Mouse (Mus musculus): ENCODE measurements around the gene Pcnx3. TPM values are rescaled to one million over a fixed set of nuclear protein-coding genes. Genes with fewer than 3 reads are reported as not detected.

Pcnx3 gene
- polyA plus RNA-seq, 1 experiment = 88.8 TPM

DNA sequence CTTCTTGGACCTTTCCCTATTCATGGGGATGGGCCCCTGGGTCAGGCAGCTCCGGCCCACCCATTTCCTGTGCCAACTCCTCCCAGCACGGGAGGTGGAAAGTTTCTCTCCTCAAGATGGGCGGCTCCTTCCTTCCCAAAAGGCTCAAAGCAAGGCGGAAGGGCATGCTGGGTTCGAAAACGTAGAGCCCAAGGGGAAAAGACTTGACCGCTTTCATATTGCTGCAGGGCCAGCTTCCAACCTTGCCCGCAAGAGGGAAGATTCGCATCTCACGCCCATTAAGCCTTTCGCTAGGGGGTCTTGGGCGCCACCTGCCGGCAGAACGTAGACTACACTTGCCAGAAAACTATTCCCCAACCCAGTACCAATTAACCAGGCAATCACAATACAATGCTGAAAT lies 39.0 kb upstream of the Pcnx3 start:
- TF ChIP-seq CTCF (conservative IDR thresholded peaks at IDR 0.05; ENCODE audit: insufficient read depth, insufficient read length, low read depth, low read length) = peak; percentile 98
- TF ChIP-seq POLR2A (IDR thresholded peaks at IDR 0.05; ENCODE audit: low read depth, low read length) = no peak
- peak; percentile 90 for DNase-seq
- 5% methylated on average over 14 of the region's 14 CpGs for WGBS
- Histone ChIP-seq H3K27ac (ENCODE audit: insufficient read depth, low read depth, low read length) (peak overlapping the region; percentile 41), H3K27me3 (replicated peaks; ENCODE audit: control insufficient read depth, insufficient read depth, low read length) (no peaks in the 10 kb centered on the region), H3K4me3 (ENCODE audit: insufficient read depth, low read depth, low read length) (peak overlapping the region; percentile 2; the same call in 1 of the 2 replicates), H3K4me1 (ENCODE audit: control insufficient read depth, insufficient read depth, low read length) (peaks cover 21% of the 10 kb centered on the region; the same call in 1 of the 2 replicates), H3K36me3 (ENCODE audit: control insufficient read depth, insufficient read depth, low read length) (no peaks in the 10 kb centered on the region)

DNA sequence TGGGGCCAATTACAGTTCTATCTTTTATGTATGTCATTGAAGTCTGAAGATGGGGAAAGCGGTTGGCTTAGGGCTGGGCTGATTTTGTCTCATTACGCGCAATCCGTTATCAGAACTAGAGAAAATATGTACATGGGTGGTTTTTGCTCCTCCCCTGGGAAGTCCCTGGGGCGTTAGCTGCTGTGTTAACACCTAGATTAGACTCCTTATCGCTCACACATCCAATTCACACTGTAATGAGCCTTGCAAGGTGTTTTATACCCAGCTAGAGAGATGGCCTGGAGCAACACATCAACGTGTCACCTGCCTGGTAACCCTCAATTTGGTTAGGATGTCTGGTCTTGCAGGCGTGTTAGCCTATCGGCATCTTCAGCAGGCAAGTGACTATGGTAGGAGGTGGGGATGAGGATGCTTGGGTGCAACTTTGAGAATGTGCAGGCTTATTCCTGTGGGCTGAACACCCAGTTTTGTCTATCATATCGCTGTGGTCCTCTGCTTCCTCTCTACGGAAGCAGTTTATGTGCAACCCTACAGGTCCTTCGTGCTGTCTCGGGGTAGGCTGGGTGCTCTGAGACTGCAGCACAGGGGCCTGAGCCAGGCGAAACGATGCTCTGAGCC lies 38.4 kb upstream of the Pcnx3 start:
- 60% methylated on average over 15 of the region's 15 CpGs for WGBS
- peak overlapping the region; percentile 41 for H3K27ac ChIP-seq (ENCODE audit: insufficient read depth, low read depth, low read length)
- H3K4me1 ChIP-seq (ENCODE audit: control insufficient read depth, insufficient read depth, low read length) = peaks cover 21% of the 10 kb centered on the region; the same call in 1 of the 2 replicates
- H3K27me3 ChIP-seq (replicated peaks; ENCODE audit: control insufficient read depth, insufficient read depth, low read length) = no peaks in the 10 kb centered on the region
- no peaks in the 10 kb centered on the region for H3K36me3 ChIP-seq (ENCODE audit: control insufficient read depth, insufficient read depth, low read length)
- peak overlapping the region; percentile 2; the same call in 1 of the 2 replicates for H3K4me3 ChIP-seq (ENCODE audit: insufficient read depth, low read depth, low read length)
- no peak for DNase-seq
- no peak for TF ChIP-seq POLR2A (IDR thresholded peaks at IDR 0.05; ENCODE audit: low read depth, low read length)

DNA sequence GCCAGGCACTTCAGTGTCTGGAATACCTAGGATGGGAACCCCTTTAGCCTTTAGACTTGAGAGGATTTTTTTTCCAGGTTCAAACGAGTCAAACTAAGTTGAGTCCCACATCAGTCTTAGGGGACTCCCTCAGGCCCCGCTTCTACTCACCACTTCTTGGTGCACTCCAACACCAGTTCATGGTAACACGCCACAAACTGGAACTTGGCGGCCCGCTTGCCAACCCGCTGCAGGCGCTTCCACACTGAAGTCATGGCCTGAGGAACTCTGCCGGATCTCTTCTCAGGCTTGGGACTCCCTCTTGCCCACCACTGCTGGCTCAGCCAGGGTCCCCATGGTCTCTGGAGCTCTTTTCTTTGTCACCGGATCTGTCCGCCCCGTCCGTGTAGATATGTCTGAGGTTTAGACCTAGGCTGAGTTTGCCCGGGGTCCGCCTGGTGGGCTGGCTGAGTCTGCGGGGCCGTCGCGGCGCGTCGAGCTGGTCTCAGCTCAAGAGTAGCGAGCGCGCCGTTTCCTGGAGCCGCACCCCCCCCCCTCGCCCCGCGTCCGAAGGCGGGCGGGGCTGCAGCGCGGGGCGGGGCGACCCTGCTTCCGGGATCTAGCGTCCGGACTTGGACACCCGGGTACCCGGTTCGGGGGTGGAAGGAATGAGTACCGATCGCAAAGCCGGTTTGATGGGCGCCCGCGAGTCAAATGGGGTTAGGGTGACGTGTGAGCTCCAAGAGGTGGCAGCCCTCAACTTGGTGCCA lies 37.2 kb upstream of the Pcnx3 start, which contains the start of gene Ehbp1l1:
Gene Ehbp1l1, minus strand, starts transcription at position 551 of the 749 bp plus-strand sequence.
- TF ChIP-seq CTCF (conservative IDR thresholded peaks at IDR 0.05; ENCODE audit: insufficient read depth, insufficient read length, low read depth, low read length) (no peak), POLR2A (IDR thresholded peaks at IDR 0.05; ENCODE audit: low read depth, low read length) (no peak)
- no peaks in the 10 kb centered on the region for H3K27me3 ChIP-seq (replicated peaks; ENCODE audit: control insufficient read depth, insufficient read depth, low read length)
- H3K4me3 ChIP-seq (ENCODE audit: insufficient read depth, low read depth, low read length) = peak within 1 kb of the TSS; percentile 70
- peak; percentile 79 for DNase-seq
- WGBS = 9% methylated on average over 49 of the region's 49 CpGs
- peaks cover 19% of the 10 kb centered on the region; the same call in 1 of the 2 replicates for H3K4me1 ChIP-seq (ENCODE audit: control insufficient read depth, insufficient read depth, low read length)
- peak within 1 kb of the TSS; percentile 88 for H3K27ac ChIP-seq (ENCODE audit: insufficient read depth, low read depth, low read length)
- H3K36me3 ChIP-seq (ENCODE audit: control insufficient read depth, insufficient read depth, low read length) = no peaks in the 10 kb centered on the region

DNA sequence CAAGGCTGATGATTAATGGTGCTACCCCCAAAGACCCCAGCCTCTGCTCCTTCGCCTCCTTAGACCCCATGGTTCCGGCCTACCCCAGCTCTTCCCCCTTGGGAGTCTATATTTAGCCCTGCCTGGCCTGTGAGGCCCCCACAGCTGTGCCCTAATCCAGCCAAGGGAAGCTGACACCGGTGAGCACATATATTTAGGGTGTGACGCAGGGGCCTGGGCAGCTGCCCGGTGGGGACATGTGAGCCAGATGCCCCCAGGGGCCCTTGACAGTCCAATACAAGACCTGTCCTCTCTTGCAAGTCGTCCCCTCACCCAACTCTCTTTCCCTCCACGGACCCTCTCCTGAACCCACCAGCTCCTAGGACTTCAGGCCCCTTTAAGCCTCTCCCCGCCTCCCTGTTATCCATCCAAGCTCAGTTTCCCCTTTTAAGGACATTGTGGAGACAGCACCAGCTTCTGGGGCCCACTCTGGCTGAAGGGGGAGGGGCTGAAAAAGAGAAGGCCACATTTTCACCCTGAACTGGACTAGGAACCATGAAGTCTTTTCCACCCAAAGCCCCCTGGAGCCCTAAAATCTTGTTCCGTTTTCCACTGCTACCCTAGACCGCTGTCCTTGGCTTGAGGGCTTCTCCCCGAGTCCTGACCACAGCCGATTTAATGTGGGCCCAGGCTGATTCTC lies 36.5 kb upstream of the Pcnx3 start:
- H3K36me3 ChIP-seq (ENCODE audit: control insufficient read depth, insufficient read depth, low read length) = no peaks in the 10 kb centered on the region
- H3K4me3 ChIP-seq (ENCODE audit: insufficient read depth, low read depth, low read length) = peak overlapping the region; percentile 70
- H3K4me1 ChIP-seq (ENCODE audit: control insufficient read depth, insufficient read depth, low read length) = peaks cover 16% of the 10 kb centered on the region; the same call in 1 of the 2 replicates
- WGBS = 53% methylated on average over 12 of the region's 12 CpGs
- H3K27me3 ChIP-seq (replicated peaks; ENCODE audit: control insufficient read depth, insufficient read depth, low read length) = no peaks in the 10 kb centered on the region
- TF ChIP-seq POLR2A (IDR thresholded peaks at IDR 0.05; ENCODE audit: low read depth, low read length) (no peak), CTCF (conservative IDR thresholded peaks at IDR 0.05; ENCODE audit: insufficient read depth, insufficient read length, low read depth, low read length) (no peak)
- peak overlapping the region; percentile 88 for H3K27ac ChIP-seq (ENCODE audit: insufficient read depth, low read depth, low read length)
- peak; percentile 40 for DNase-seq

DNA sequence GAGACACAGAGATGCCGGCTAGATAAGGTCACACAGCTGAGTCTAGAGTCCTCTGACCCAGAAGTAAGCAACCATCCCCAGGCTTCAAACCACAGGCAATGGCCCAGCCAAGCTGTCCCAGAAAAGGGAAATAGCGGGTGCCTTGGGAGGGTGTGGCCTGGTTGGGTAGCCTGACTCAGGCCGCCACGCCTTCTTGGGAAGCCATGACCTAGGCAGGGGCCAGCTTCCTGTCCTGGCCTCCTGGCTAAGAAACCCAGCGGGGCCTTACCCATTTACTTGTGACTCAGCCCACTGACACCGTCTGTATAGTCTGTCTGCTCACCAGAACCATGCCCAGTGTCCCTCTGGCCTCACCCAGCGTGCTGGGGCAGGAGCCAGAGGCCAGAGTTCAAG lies 35.8 kb upstream of the Pcnx3 start:
- peak; percentile 88 for DNase-seq

DNA sequence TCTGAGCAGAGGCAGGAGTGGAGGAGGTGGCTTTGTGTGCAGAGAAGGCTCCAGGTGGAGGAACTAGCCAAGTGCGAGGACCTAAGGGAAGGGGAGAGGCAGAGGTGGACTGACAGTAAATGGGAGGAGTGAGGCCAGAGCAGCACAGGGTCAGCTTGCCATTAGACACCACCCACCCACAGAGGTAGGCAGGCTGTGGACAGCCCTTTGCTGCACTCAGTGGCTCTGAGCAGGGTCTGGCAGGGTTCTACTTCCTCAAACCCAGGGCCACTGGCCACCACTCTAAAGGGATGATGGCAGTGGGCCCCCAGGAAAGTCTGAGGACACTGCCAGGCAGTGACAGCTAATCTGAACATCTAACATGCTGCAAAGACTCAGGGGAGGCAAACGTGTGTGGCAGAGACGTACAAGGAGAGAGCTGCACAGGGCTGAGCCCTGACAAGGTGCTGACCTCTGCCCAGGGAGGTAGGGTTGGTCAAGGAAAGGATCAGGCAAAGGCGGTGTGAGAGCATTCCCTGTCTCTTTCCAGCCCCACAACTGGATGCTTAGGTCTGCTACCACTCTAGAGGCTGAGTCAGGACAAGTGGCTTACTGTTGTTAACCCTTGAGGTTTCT lies 35.3 kb upstream of the Pcnx3 start:
- Histone ChIP-seq H3K27ac (ENCODE audit: insufficient read depth, low read depth, low read length) (no peak overlapping the region), H3K4me3 (ENCODE audit: insufficient read depth, low read depth, low read length) (peak overlapping the region; percentile 70; the same call in 1 of the 2 replicates), H3K36me3 (ENCODE audit: control insufficient read depth, insufficient read depth, low read length) (no peaks in the 10 kb centered on the region), H3K4me1 (ENCODE audit: control insufficient read depth, insufficient read depth, low read length) (peaks cover 13% of the 10 kb centered on the region; the same call in 1 of the 2 replicates), H3K27me3 (replicated peaks; ENCODE audit: control insufficient read depth, insufficient read depth, low read length) (no peaks in the 10 kb centered on the region)
- DNase-seq = no peak
- WGBS = 45% methylated on average over 4 of the region's 4 CpGs
- TF ChIP-seq CTCF (conservative IDR thresholded peaks at IDR 0.05; ENCODE audit: insufficient read depth, insufficient read length, low read depth, low read length) (no peak), POLR2A (IDR thresholded peaks at IDR 0.05; ENCODE audit: low read depth, low read length) (no peak)

More for the DNA sequence above, 35.8 kb upstream of the Pcnx3 start:
- TF ChIP-seq CTCF (conservative IDR thresholded peaks at IDR 0.05; ENCODE audit: insufficient read depth, insufficient read length, low read depth, low read length) = no peak
- no peak for TF ChIP-seq POLR2A (IDR thresholded peaks at IDR 0.05; ENCODE audit: low read depth, low read length)
- peak overlapping the region; percentile 88 for H3K27ac ChIP-seq (ENCODE audit: insufficient read depth, low read depth, low read length)
- H3K27me3 ChIP-seq (replicated peaks; ENCODE audit: control insufficient read depth, insufficient read depth, low read length) = no peaks in the 10 kb centered on the region
- H3K4me1 ChIP-seq (ENCODE audit: control insufficient read depth, insufficient read depth, low read length) = peaks cover 13% of the 10 kb centered on the region; the same call in 1 of the 2 replicates
- 37% methylated on average over 7 of the region's 7 CpGs for WGBS
- H3K36me3 ChIP-seq (ENCODE audit: control insufficient read depth, insufficient read depth, low read length) = no peaks in the 10 kb centered on the region
- peak overlapping the region; percentile 70 for H3K4me3 ChIP-seq (ENCODE audit: insufficient read depth, low read depth, low read length)

Data from kidney, adult 2 months (tissue).